Mouse (Mus musculus) heart, adult 2 months (tissue): ENCODE measurements around the gene Olfr638.

Experiments used
- CTCF ChIP-seq: fragments of 200-600 bp; IDR thresholded peaks from 2 replicates; pipeline ENCODE4 v1.8.1; 2022; ENCODE audit warnings: antibody characterized with exemption, mild to moderate bottlenecking, moderate library complexity
- POLR2A ChIP-seq: fragments of 200-500 bp; IDR thresholded peaks from 2 replicates; pipeline ENCODE4 v1.6.1; 2011; ENCODE audit warnings: mild to moderate bottlenecking, low read depth, low read length, control low read depth; ENCODE audit not compliant: insufficient read depth

GRCm38 (mm10) chr7:104025473-104025872 is 26.9 kb downstream of the Olfr638 start, which contains the start of gene Olfr640:
- no peak for TF ChIP-seq POLR2A
- TF ChIP-seq CTCF = no peak
